Mouse (Mus musculus): Measurements from ENCODE around the gene Ints12.

GRCm38 (mm10) chr3:133108731-133109130, 17.1 kb downstream of the Ints12 start:
- TF ChIP-seq CTCF (IDR thresholded peaks at IDR 0.05; ENCODE audit: borderline replicate concordance, insufficient read depth, low read depth, low read length) (no peak), POLR2A (IDR thresholded peaks at IDR 0.05; ENCODE audit: borderline replicate concordance, insufficient read depth, low read length) (no peak)

Measured in cerebellum, adult 2 months (tissue).